Mouse (Mus musculus): ENCODE results near the gene Kif1b.

Gene Kif1b

DNA sequence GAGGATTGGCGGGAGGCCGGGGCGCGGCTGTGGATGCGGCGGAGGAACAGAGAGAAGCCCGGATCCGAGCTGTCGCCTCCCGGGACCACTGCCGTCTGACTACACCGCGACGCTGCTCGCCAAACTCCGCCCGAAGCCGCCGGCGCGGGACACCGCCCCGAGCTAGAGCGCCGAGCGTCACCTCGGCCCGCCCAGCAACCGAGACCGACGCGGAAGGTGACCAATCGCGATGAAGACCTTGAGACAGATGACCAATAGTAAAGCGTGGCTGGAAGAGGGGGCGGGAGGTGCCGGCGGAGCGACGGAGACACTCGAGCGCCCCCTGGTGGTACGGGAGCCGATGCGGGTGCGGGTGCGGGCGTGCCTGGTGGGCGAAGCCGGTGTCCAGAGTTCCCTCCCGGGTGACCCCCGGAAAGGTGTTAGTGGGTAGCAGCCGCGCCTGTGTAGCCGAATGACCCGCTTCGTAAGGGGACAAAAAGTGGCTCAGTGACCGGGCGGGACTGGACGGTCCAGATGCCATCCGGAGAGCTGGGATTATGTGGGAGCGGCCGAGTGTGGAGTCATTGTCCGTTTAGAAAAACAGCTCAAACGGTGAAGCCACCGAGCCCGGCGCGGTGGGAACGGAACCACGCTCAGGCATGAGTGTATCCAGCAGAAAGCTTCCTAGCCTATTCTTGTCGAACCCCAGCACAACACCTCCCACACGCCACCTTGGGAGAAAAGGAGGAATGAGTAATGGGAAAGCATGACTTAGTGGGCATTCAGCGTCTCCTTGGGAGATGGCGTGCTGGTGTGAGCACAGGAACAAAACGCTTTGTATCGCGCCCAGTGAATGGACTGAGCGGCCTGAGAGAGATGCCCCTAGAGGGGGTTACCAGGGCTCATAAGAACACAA lies at the start of gene Kif1b:
TSS of gene Kif1b (minus strand) at position 98 of the 895 bp plus-strand sequence.
- peak; percentile 99 for DNase-seq (ENCODE audit: low spot score in 2 of 2)

DNA sequence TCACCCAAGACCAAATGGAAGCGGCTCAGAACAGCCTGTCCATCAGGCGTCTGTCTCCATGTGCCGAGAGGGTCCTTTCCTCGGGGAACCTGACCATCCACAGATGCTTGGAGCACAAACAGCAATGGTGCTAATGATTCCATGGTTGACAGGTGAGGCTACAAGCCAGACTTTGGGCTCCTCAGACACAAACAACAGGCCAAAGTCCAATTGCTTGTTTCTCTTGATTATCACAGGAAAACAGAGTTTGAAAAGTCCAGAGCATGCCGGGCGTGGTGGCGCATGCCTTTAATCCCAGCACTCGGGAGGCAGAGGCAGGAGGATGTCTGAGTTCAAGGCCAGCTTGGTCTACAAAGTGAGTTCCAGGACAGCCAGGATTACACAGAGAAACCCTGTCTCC lies 47.2 kb upstream of the Kif1b start:
- DNase-seq (ENCODE audit: low spot score in 2 of 2), result no peak

DNA sequence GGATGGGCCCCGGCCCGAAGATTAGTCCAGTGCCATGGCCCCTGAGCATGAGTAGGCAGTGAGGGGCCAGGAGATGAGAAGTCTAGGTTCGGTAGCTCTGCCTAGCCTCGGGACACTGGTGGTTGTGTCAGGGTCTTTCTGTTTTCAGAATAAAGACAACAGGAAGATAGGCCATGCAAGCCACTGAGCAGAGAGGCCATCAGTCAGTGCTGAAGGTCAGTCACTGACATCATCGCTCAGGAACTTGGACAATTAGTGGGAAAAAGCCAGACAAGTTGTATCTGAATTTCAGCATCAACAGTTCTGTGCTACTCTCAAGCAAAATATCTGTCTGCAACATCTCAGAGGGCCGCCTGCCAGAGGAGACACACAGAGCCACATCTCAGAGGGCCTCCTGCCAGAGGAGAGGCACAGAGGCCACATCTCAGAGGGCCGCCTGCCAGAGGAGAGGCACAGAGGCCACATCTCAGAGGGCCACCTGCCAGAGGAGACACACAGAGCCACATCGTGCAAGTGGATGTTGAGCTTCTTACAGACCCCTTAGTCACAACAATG lies 44.2 kb upstream of the Kif1b start:
- no peak for DNase-seq (ENCODE audit: low spot score in 2 of 2)

DNA sequence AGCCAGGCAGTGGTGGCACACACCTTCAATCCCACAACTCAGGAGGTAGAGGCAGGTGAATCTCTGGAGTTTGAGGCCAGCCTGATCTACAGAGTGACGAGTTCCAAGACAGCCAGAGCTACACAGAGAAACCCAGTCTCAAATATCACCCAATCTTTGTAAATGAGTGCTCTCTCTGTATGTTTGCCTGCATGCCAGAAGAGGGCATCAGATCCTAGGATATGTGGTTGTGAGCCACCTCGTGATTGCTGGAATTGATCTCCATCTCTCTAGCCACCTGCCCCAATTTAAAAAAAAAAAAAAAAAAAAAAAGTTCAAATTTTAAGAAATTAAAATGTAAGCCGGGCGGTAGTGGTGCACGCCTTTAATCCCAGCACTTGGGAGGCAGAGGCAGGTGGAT lies 41.5 kb upstream of the Kif1b start:
- DNase-seq (ENCODE audit: low spot score in 2 of 2), result no peak

DNA sequence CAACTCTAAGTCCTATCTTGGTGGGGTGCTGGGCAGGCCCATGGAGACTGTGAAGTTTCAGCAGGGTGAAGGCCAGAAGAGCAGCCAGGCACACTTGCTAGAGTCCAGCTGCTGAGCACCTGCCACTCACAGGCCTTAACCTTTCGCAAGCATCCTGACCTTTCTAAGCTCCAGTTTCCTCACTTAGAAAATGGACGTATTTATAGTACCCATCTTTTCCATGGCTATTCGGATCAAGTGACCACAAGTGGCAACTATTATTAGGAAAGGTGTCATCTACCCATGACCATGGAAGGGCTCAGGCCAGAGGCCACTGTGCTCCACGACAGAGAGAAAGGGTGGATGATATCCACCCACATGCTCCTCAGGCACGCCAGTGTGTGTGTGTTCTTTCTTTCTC lies 38.4 kb upstream of the Kif1b start:
- DNase-seq (ENCODE audit: low spot score in 2 of 2), result no peak

DNA sequence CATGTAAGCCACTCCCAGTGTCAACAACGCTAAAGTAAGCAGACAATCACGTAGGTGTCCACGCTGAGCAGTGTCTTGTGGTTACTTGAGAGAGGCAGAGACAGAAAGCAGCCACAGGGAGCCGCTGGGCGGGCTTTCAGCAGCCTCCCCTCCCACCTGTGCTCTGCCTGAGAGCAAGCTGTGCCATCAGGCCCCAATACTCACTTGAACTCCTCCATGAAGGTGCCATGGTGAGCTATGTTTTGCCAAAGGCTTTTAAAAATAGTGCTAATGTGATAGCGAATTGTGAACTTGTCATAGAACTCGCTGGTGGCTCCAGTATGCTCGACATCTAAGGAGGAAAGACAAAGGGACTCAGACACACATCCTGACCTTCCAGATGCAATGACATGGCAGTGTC lies 36.8 kb upstream of the Kif1b start:
- no peak for DNase-seq (ENCODE audit: low spot score in 2 of 2)

DNA sequence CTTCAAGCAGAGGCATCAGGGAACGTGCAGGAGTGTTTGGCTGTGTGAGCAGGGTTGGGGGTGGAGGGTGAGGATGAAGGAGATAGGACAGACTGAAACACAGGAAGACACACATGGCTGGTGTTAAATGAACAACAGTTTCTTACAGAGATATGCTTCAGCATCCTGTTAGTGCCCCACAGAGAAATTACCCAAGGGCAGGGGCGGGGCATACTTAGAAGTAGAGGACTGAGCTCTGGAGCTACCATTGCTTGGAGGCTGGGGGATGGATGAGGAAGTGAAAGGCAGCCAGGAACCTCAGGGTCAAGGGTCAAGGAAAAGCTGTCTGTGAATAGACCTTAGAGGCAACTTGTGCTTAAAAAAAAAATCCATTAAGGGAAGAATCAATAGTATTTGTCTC lies 33.2 kb upstream of the Kif1b start:
- DNase-seq (ENCODE audit: low spot score in 2 of 2), result no peak

DNA sequence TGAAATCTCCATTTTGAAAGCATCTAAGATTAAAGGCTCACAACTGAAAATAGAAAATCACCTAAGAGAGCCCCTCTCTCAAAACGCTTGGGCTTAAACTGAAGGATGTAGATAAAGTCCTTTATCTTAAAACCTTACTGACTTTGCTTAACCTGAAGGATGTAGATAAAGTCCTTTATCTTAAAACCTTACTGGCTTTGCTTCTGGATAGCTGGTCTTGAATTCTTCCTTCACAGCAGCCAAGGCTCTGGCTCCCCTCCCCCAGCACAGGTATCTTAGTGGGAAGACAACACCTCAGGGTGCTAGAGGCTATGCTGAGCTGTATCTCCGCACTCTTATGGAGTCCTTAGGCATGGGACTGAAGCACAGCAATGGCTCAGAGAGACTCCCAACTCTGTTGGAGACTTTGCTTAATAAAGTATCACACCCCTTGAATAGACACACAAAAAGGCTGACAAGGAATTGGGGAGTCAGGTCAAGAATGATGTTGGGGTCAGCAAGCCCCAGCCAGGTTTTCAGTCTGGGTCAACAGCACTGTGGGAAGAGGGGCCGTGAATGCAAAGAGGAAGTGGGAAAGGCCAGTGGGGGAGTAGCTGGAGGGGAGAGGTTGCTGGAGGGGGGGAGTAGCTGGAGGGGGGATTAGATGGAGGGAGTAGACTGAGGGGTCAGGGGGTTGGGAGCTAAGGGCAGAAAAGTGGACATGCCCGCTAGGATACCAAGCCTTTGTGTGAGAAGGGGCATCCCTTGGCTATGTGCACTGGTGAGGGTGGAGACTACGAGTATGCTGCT lies 32.1 kb upstream of the Kif1b start:
- no peak for DNase-seq (ENCODE audit: low spot score in 2 of 2)

DNA sequence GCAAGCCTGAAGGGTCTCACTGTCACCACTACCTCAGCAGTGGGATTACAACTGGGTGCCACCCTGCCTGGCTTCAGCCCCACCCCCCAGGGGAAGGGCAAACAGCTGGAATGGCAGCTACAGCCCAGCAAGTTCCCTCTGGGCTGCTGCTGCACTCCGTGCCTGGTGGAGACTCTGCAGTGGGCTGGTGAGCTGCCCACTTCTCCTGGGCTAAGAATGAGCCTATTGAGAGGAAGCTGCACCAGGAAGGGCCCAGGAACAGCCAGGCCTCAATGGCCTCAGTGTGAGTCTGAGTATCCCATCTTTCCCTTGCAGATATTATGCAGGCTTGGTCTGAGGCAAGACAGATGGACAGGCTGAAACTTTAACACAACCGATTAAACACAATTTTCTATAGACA lies 30.6 kb upstream of the Kif1b start:
- DNase-seq (ENCODE audit: low spot score in 2 of 2), result no peak

DNA sequence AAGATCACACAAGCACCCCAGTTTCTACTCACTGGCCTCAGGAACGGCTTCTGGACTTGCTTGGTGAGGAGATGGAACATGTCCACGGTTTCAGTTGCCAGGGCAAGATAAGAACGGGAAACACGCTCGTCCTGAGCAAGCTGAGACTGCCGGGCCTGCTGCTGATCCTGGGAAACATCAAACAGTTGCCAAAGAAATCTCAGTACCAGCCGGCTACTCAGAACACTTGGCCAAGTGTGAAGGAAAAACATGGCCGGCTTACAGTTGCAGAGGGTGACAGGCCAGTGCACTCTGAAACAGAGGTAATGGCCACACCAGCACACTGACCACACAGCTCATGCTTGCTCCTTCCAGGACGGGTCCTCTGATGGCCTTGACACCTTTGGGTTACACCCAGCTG lies 29.9 kb upstream of the Kif1b start:
- DNase-seq (ENCODE audit: low spot score in 2 of 2), result no peak

DNA sequence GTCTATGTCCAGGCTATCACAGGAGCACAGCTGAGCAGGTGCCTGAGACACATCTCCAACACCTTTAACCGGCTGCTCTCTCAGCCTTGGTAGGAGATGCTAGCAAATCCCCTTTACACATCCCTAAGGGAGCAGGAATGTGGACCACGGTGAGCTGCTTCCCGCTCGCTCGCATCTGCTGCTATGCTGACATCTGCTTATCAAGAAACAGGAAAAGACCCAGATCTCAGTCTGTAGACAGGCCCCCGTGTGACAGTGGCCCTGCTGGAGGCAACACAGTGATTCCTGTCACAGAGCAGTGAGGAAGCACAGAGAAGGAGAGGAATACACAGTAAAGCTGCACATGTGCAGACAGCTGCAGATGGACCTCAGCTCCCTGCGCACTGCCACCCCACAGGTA lies 28.8 kb upstream of the Kif1b start:
- no peak for DNase-seq (ENCODE audit: low spot score in 2 of 2)

DNA sequence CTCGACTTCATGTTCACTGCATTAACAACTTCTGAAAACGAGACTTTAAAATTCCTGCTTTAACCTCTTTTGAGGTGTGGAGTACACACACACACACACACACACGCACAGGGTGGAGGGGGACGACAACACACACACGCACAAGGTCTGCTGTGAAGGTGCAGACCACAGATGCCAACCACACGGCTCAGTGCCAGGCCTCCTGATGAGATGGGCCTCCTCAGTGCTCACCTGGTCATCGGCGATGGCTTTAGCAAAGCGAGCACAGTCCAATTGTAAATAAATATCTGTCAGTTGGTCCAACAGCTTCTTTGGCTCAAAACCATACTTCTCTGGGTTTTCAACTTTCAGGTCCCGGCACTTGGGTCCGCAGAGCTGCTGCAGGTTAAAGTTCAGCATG lies 27.4 kb upstream of the Kif1b start:
- DNase-seq (ENCODE audit: low spot score in 2 of 2), result no peak

DNA sequence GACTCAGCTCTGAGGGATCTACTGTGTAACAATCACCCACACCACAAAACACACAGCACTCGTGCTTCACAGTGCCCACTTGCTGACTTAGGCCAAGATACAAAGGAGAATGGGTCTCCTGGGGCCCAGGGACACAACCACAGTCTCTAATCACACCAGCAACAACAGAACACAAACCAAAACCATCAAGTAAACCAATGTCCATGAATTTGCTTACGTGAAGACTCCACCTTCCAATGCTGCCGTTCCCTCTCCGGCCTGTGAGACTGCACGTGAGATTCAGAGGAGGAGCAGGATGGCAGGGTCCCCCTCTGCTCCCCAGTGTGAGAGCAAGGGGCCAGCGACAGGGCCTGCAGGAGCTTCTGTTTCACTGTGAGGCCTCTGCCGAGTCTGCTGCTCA lies 25.2 kb upstream of the Kif1b start:
- no peak for DNase-seq (ENCODE audit: low spot score in 2 of 2)

DNA sequence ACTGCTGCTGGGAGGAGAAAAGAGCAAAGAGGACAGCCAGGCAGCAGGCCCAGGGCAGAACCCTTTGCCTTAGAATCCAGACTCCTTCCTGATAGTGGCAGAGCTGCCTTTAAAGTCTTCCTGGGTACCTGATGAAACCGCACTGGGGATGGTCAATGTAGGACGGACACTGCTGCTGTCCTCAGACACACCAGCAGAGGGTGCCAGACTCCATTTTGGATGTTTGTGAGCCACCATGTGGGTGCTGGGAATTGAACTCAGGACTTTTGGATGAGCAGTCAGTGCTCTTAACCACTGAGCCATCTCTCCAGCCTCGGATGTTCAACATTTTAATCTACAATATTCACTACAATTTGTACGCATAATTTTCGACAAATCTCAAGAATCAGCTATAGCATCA lies 23.0 kb upstream of the Kif1b start:
- DNase-seq (ENCODE audit: low spot score in 2 of 2), result no peak

DNA sequence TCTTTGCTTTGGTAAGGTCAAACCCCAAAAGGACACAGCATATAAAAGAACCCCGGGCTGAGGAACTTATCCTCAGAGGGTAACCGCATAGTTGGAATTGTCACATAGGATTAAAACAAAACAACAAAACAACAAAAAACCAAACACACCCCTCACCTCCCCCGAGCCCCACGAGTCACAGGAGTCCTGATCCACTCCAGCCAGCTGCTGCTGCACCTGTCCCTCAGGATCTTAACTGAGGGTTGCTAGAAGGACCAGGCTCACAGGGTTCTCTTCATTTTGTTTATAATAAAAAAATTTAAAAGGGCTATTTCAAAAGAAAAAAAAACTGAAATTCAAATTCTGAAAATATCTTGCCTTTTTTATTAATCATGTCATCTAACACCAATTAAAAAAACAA lies 21.2 kb upstream of the Kif1b start:
- DNase-seq (ENCODE audit: low spot score in 2 of 2), result no peak

DNA sequence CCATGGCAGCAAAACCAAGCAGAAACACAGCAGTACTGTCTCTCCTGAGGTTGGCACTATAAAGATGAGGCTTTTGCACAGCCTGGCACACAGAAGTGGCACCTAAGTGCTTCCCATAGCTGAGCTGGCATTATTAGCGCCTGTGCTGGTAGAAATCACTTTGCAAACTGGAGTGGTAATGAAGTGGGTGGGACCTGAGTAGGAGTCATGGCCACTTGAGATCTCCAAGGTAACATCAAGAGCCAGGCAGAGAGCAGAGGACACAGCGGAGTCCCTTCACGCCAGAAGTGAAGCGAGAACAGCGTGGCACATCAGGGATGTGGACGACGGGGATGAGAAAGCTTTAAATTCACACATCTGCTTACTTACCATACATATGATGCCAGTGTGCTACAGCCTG lies 19.8 kb upstream of the Kif1b start:
- no peak for DNase-seq (ENCODE audit: low spot score in 2 of 2)

DNA sequence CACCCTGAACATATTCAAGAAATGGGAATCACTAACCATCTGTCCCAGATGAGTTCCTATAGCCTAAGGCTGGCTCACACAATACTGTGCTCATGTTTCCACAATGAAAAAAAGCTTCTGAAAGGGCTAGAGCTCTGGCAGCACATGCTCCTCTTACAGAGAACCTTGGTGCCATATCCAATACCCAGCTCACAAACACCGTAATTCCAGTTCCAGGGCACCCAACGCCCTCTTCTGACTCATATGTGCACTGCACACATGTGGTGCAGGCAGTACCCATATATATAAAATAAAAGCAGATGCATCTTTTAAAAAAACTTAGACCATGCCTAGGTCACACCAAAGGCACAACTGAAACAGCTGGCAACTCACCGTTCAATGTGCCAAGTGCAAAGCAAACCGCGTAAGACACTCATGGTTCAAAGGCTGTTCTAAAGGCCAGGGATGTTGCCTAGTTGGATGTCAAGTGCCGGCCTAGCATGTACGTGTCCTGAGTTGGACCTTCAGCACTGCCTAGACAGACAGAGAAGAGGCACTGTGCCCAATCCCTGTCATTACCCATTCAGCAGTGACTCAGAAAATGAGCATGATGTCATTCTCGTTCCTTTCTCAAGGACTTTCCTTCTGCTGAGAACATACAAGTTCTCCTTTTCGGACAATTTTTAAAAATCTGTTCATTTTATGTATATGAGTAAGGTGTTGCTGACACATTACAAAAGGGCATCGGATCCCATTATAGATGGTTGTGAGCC lies 18.1 kb upstream of the Kif1b start:
- DNase-seq (ENCODE audit: low spot score in 2 of 2), result no peak

DNA sequence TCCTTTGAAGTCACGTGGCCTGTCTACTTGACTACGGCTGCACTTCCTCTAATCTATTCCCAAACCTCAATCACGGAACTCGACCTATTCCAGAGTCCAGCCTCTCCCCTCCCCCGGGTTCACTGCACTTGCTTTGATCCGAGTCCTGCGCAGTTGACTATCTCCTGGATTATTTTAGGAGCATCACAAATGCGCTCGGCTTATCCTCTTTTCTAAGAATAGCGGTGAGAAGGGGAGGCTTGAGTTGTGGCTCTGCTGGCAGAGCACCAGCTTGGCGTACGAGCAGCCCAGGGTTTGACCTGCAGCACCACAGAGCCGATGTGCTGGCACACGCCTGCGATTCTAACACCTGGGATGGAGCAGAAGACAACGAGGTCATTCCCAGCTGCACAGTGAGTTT lies 16.2 kb upstream of the Kif1b start:
- DNase-seq (ENCODE audit: low spot score in 2 of 2), result no peak

DNA sequence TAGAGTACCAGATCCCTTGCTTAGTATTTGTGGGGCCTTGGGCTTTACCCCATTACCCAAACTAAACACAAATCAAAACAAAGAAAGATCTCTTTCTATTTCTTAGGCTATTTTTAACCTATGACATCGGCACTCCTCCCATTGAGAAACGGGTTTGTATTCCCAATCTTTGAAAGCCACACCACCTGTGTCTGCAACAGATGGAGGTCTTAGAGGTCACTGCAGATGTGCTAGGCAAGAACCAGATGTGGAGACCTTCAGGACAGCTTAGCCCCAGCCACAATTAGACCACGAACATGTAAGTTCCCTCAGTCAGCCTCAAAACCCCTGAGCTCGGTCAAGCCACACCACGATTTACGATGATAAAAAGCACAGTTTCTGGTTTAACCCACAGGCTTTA lies 15.2 kb upstream of the Kif1b start:
- no peak for DNase-seq (ENCODE audit: low spot score in 2 of 2)

DNA sequence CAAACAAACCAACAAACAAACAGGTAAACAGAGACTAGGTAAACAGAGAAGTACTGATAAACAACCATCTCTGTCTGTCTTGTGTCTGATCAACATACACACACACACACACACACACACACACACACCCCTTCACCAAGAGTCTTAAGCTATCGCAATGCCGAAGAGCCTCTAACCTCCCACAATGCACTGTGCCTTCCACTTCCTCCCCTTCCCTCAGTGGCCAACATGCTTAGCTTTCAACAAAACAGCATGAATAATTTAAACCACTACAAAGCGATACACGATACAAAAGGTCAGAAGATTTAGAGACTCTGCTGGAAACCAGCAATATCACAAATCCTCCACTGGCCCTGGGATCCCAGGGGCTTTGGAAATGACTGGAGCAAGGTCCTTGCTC lies 14.8 kb upstream of the Kif1b start:
- DNase-seq (ENCODE audit: low spot score in 2 of 2), result no peak

DNA sequence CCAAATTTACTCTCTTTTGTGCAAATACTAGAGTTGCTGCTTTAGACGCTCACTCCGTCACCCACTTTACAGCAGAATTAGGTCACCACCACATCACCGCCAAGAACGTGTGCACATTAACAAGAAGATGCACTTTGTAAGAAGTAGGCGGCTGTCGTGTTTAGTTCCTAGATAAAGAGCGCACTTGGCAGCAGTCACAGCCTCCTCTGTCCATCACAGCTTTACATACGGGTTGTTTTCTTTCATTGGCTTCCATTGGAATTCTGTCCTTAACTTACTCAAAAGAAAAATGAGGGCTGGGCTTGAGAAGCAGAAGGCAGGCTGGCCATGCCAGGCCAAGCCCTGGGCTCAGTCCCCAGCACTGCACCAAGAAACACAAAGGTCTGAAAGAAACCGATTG lies 11.6 kb upstream of the Kif1b start:
- peak in 1 of 2 experiments; percentile 52 for DNase-seq (ENCODE audit: low spot score in 2 of 2)

DNA sequence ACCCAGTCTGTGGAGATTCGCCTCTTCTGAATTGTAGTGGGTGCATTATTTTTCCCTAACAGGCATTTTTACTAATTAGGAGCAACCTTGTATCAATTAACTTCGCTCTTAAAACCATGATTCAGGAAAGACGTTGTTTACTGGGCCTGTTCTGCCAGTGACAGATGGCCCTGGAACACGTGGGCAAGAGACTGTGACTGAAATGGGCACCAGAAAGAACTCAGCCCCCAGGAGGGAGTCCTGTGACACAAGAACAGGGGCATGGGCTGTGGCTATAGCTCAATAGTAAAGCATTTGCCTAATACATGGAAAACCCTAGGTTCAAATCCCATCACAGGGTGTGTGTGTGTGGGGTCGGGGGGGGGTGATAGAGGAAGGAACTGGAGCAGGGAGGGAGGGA lies 9.9 kb upstream of the Kif1b start:
- DNase-seq (ENCODE audit: low spot score in 2 of 2), result no peak
